In the genomic region with DNA sequence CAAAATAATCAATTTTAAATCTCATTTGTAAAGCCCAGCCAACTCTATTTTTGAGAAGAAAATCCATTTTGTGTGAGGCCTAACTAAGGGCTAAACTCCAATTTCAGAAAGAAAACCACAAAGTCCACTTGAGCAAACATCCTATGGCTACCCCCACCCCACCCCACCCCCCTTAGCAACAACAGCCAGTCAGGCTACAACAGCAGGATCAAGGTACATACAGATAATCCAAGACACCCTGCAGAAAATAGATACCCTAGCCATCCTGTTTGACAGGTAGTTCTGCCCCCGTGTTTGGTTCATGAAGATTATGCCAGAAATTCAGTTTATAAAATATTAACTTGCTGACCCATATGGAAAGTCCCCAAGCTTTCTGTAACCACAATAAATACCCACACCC, we compare ENCODE assay signal across 18 mouse cellular contexts. TPM values are rescaled to one million over a fixed set of nuclear protein-coding genes. Genes with fewer than 3 reads are reported as not detected.
"Had no signal": no experiment of that assay in that cellular context is flagged by ENCODE, and none has a peak within 500 bp of the region (broad histone marks: within the 10 kb centered on the region; RNA-seq: fewer than 3 reads in every experiment).

No protein-coding gene starts in this region.

- ATAC-seq: midbrain, embryonic 13.5 days had no signal

- H3K4me3 ChIP-seq: layer of hippocampus, adult 2 months; limb, embryonic 12.5 days; liver, embryonic 15.5 days; midbrain, embryonic 13.5 days had no signal

- H3K4me2 ChIP-seq: hindbrain, embryonic 14.5 days; limb, embryonic 12.5 days; liver, embryonic 15.5 days; midbrain, embryonic 13.5 days had no signal

- H3K27me3 ChIP-seq: liver, embryonic 15.5 days; midbrain, embryonic 13.5 days had no signal

- DNase-seq: kidney, adult 18-20 months; kidney, postnatal 10 days; kidney, postnatal 4 days; liver; lung, postnatal 36 days; right cerebral cortex, postnatal 14 days; thymus, adult 2 months; thymus, postnatal 25 days had no signal

- H3K27ac ChIP-seq: hindbrain, embryonic 14.5 days; layer of hippocampus, adult 2 months; limb, embryonic 12.5 days; midbrain, embryonic 13.5 days had no signal

- H3K36me3 ChIP-seq: limb, embryonic 12.5 days; liver, embryonic 15.5 days; midbrain, embryonic 13.5 days had no signal

- H3K4me1 ChIP-seq: limb, embryonic 12.5 days; liver, embryonic 15.5 days; midbrain, embryonic 13.5 days had no signal

- H3K9ac ChIP-seq: hindbrain, embryonic 14.5 days; limb, embryonic 12.5 days; liver, embryonic 15.5 days; midbrain, embryonic 13.5 days had no signal

- H3K9me3 ChIP-seq: limb, embryonic 12.5 days; liver, embryonic 15.5 days; midbrain, embryonic 13.5 days had no signal

RNA-seq across cellular contexts. Expression of a gene that starts 25.3 kb away (rescaled TPM):
- polyA plus RNA-seq: hindbrain, embryonic 14.5 days; limb, embryonic 12.5 days; liver, embryonic 15.5 days; midbrain, embryonic 13.5 days; midbrain, postnatal 0 days; neural tube, embryonic 14.5 days; spleen, adult 2 months; testis, adult 2 months had no signal

RNA-seq across cellular contexts. Expression of a gene that starts 48.6 kb away (rescaled TPM):
- polyA plus RNA-seq: hindbrain, embryonic 14.5 days; limb, embryonic 12.5 days; liver, embryonic 15.5 days; midbrain, embryonic 13.5 days; midbrain, postnatal 0 days; neural tube, embryonic 14.5 days; spleen, adult 2 months; testis, adult 2 months; urinary bladder, adult 2 months had no signal
